Mouse (Mus musculus) left cerebral cortex, postnatal 10 days (tissue): Measurements from ENCODE around the gene Tekt5. TPM values are rescaled to one million over a fixed set of nuclear protein-coding genes. Genes with fewer than 3 reads are reported as not detected.

ENCODE experiments used
- DNase-seq, 2 experiments: peaks; one replicate each; pipeline ENCODE4 v3.0.0; 2021 to 2022; ENCODE audit warnings: low spot score in 2 of 2, mixed read lengths in 1 of 2; ENCODE audit errors: extremely low spot score in 1 of 2
- intact Hi-C: fragments of 180-260 bp; cut with DNase I; formaldehyde crosslinking; loops from one replicate; pipeline ENCODE4 v1.15.1; 2025
- total RNA-seq, 2 experiments: library from RNA; stranded (reverse); gene quantifications; 2 replicates each; pipeline ENCODE4 v1.2.3; 2021

Gene Tekt5
- total RNA-seq, 2 experiments from 2014 or later, result 7.3 to 7.7 TPM

DNA sequence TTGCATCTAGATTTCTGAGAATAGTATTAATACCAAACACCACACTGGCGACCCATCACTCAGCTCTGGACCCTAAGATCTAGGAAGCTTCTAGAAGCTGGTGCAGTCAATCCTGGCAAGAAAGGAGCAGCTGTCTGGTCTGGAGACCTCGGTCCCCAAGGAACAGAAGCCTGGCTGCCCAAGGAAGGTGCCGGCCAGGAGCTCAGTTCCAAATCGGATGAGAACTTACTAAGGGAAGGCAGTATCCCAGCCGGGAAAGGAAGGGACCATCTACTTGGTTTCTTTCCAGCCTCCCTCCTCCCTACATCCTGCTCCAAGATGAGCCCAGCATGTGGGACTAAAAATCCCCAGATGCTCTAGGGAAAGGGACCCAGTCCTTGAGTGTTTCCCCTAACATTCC, 84.8 kb downstream of the Tekt5 start:
- no peak for DNase-seq
- intact Hi-C loops, result no loop called here

Other genes starting within 250 kb of the Tekt5 start
- gene Rpl39l, start 225.3 kb downstream of the Tekt5 start, total RNA-seq, result not detected
- gene Atf7ip2, start 202.8 kb downstream of the Tekt5 start, total RNA-seq, result under 1 TPM in 1 of 2 experiments, not detected in 1; 0.30 TPM
- 10 to 100 TPM; 28.9 to 30.2 TPM for gene Emp2, start 81.5 kb downstream of the Tekt5 start, total RNA-seq
- gene Nubp1, start 16.5 kb upstream of the Tekt5 start, total RNA-seq, result 10 to 100 TPM; 14.0 to 16.8 TPM
- 10 to 100 TPM; 38.5 to 39.7 TPM for gene Tvp23a, start 51.9 kb upstream of the Tekt5 start, total RNA-seq
- not detected for gene Ciita, start 84.6 kb upstream of the Tekt5 start, total RNA-seq
- 10 to 100 TPM; 27.5 to 30.2 TPM for gene Dexi, start 147.6 kb upstream of the Tekt5 start, total RNA-seq
- gene Clec16a, start 149.8 kb upstream of the Tekt5 start, total RNA-seq, result 10 to 100 TPM; 69.3 to 71.5 TPM